Mouse (Mus musculus): ENCODE measurements at regions not wholly inside any gene's neighbourhood (a gene's known extent, or its start where the extent isn't known, plus 50 kb on each side); places are given as distances from the start of the nearest gene placed in this dataset.

DNA sequence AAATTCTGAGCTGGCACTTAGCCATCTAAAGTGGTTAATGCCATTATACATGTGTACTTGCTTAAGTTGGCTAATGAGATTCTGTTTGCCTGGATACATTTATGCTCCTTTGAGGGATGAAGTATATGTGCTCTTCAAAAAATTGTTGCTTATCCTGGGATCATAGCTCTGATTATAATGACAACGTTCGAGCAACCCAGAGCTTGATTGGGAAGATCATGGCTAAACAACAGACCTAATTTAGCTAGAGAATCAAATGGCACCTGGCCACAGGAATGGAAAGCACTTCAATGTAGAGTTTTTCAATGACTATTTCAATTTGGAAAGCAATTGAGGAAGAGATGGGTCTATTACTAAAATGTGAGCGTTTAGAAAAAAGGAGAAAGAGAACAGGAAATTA is 553.7 kb upstream of the Frg1 start:
- H3K9ac ChIP-seq (ENCODE audit: low read depth, low read length), result no peak overlapping the region
- no peaks in the 10 kb centered on the region for H3K9me3 ChIP-seq (ENCODE audit: control insufficient read depth, low read length)
- H3K36me3 ChIP-seq (ENCODE audit: control insufficient read depth, insufficient read depth, low read length), result no peaks in the 10 kb centered on the region
- H3K27me3 ChIP-seq (replicated peaks; ENCODE audit: control insufficient read depth, insufficient read depth, low read length), result no peaks in the 10 kb centered on the region
- no peak overlapping the region for H3K27ac ChIP-seq (ENCODE audit: low read depth, low read length)
- WGBS, result 89% methylated on average over 3 of the region's 3 CpGs
- no peaks in the 10 kb centered on the region for H3K4me1 ChIP-seq (replicated peaks; ENCODE audit: control insufficient read depth, insufficient read depth, low read length)
- no peak overlapping the region for H3K4me2 ChIP-seq
- DNase-seq (ENCODE audit: low spot score) (no peak), ATAC-seq (replicated peaks; ENCODE audit: low FRiP score) (no peak)
- H3K4me3 ChIP-seq (ENCODE audit: low read depth, low read length), result no peak overlapping the region

GRCm38 (mm10) chr8:41969408-41969807 is 552.5 kb upstream of the Frg1 start:
- ATAC-seq (replicated peaks; ENCODE audit: low FRiP score) (no peak), DNase-seq (ENCODE audit: low spot score) (no peak)
- no peaks in the 10 kb centered on the region for H3K9me3 ChIP-seq (ENCODE audit: control insufficient read depth, low read length)
- H3K36me3 ChIP-seq (ENCODE audit: control insufficient read depth, insufficient read depth, low read length), result no peaks in the 10 kb centered on the region
- H3K27me3 ChIP-seq (replicated peaks; ENCODE audit: control insufficient read depth, insufficient read depth, low read length), result no peaks in the 10 kb centered on the region
- no peak overlapping the region for H3K4me3 ChIP-seq (ENCODE audit: low read depth, low read length)
- no peaks in the 10 kb centered on the region for H3K4me1 ChIP-seq (replicated peaks; ENCODE audit: control insufficient read depth, insufficient read depth, low read length)
- no peak overlapping the region for H3K27ac ChIP-seq (ENCODE audit: low read depth, low read length)
- 85% methylated on average over 3 of the region's 3 CpGs for WGBS
- no peak overlapping the region for H3K4me2 ChIP-seq
- H3K9ac ChIP-seq (ENCODE audit: low read depth, low read length), result no peak overlapping the region

GRCm38 (mm10) chr8:41964088-41964487 is 547.2 kb upstream of the Frg1 start:
- Histone ChIP-seq H3K36me3 (ENCODE audit: control insufficient read depth, insufficient read depth, low read length) (no peaks in the 10 kb centered on the region), H3K27ac (ENCODE audit: low read depth, low read length) (no peak overlapping the region), H3K4me1 (replicated peaks; ENCODE audit: control insufficient read depth, insufficient read depth, low read length) (no peaks in the 10 kb centered on the region), H3K4me2 (no peak overlapping the region), H3K27me3 (replicated peaks; ENCODE audit: control insufficient read depth, insufficient read depth, low read length) (no peaks in the 10 kb centered on the region), H3K9ac (ENCODE audit: low read depth, low read length) (no peak overlapping the region), H3K9me3 (ENCODE audit: control insufficient read depth, low read length) (no peaks in the 10 kb centered on the region), H3K4me3 (ENCODE audit: low read depth, low read length) (no peak overlapping the region)
- ATAC-seq (replicated peaks; ENCODE audit: low FRiP score) (no peak), DNase-seq (ENCODE audit: low spot score) (no peak)

- Histone ChIP-seq H3K36me3 (ENCODE audit: control insufficient read depth, insufficient read depth, low read length) (no peaks in the 10 kb centered on the region), H3K4me3 (ENCODE audit: low read depth, low read length) (no peak overlapping the region), H3K4me2 (no peak overlapping the region), H3K9ac (ENCODE audit: low read depth, low read length) (no peak overlapping the region), H3K9me3 (ENCODE audit: control insufficient read depth, low read length) (no peaks in the 10 kb centered on the region), H3K27me3 (replicated peaks; ENCODE audit: control insufficient read depth, insufficient read depth, low read length) (no peaks in the 10 kb centered on the region), H3K27ac (ENCODE audit: low read depth, low read length) (no peak overlapping the region), H3K4me1 (replicated peaks; ENCODE audit: control insufficient read depth, insufficient read depth, low read length) (no peaks in the 10 kb centered on the region)
- ATAC-seq (replicated peaks; ENCODE audit: low FRiP score) (no peak), DNase-seq (ENCODE audit: low spot score) (no peak)
- WGBS, result 82% methylated on average over 1 of the region's 1 CpGs
Observed at GRCm38 (mm10) chr8:41956878-41957277, 540.0 kb upstream of the Frg1 start.

DNA sequence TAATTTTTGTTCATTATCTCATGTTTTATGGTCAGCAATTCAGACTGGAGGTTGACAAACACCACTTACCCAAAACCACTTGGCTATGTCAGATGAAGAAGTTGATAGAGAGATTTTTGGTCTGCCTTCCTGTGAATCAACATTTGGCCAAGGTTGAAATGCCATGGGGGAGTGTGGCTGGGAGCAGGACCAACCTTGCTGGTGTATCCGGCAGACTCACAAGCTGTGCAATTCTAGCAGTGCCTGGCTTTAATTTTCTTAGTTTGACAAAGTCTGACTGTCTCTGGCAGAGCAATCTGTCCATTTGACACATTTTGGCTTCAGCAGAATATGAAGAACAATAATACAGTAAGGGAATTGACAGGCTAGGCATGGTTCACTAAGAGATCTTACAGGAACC is 533.9 kb upstream of the Frg1 start:
- H3K4me1 ChIP-seq (replicated peaks; ENCODE audit: control insufficient read depth, insufficient read depth, low read length), result no peaks in the 10 kb centered on the region
- no peak overlapping the region for H3K27ac ChIP-seq (ENCODE audit: low read depth, low read length)
- no peaks in the 10 kb centered on the region for H3K9me3 ChIP-seq (ENCODE audit: control insufficient read depth, low read length)
- no peaks in the 10 kb centered on the region for H3K27me3 ChIP-seq (replicated peaks; ENCODE audit: control insufficient read depth, insufficient read depth, low read length)
- WGBS, result 67% methylated on average over 1 of the region's 1 CpGs
- H3K36me3 ChIP-seq (ENCODE audit: control insufficient read depth, insufficient read depth, low read length), result no peaks in the 10 kb centered on the region
- no peak overlapping the region for H3K4me2 ChIP-seq
- no peak overlapping the region for H3K9ac ChIP-seq (ENCODE audit: low read depth, low read length)
- ATAC-seq (replicated peaks; ENCODE audit: low FRiP score) (no peak), DNase-seq (ENCODE audit: low spot score) (no peak)
- no peak overlapping the region for H3K4me3 ChIP-seq (ENCODE audit: low read depth, low read length)

DNA sequence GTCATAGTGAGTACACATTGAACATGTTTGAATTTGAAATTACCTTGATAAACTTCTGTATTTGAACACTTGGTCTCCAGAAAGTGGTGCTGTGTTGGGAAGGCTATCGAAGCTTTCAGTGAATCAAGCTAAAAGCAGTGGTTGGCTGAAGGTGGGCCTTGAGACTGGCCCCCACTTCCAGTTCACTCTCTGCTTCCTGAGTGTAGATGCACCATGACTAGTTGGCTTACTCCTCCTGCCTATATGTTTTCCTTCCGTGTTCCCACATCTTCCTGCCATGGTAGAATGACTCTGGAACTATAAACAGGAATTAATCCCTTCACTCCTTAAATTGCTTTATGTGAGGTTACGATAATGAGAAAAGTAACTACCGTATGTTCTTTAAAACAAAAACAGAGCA is 522.4 kb upstream of the Frg1 start:
- WGBS, result 79% methylated on average over 4 of the region's 4 CpGs
- ATAC-seq (replicated peaks; ENCODE audit: low FRiP score), result no peak
- H3K9ac ChIP-seq (ENCODE audit: low read depth, low read length), result no peak overlapping the region

DNA sequence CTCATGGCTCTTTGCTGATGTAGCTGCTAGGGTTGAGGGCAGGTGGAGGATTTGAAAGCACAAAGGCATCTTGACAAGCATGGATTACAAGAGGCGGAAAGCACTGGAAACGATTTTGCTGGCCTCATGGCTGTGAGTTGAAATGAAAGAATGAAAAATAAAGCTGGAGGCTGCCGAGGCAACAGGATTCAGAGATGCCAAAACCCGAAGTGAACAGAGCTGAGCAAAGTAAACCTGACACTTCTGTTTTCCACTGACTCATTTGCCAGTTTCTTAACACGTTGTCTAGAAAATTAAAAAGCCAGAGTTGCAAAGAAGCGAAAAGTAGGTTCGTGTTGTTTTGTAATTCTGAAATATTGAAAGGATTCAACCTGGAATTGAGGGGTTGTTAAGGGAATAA is 504.2 kb upstream of the Frg1 start:
- Histone ChIP-seq H3K36me3 (ENCODE audit: control insufficient read depth, insufficient read depth, low read length) (no peaks in the 10 kb centered on the region), H3K9me3 (ENCODE audit: control insufficient read depth, low read length) (no peaks in the 10 kb centered on the region), H3K9ac (ENCODE audit: low read depth, low read length) (no peak overlapping the region), H3K4me3 (ENCODE audit: low read depth, low read length) (no peak overlapping the region), H3K4me1 (replicated peaks; ENCODE audit: control insufficient read depth, insufficient read depth, low read length) (no peaks in the 10 kb centered on the region), H3K27me3 (replicated peaks; ENCODE audit: control insufficient read depth, insufficient read depth, low read length) (no peaks in the 10 kb centered on the region), H3K27ac (ENCODE audit: low read depth, low read length) (no peak overlapping the region), H3K4me2 (no peak overlapping the region)
- 80% methylated on average over 7 of the region's 7 CpGs for WGBS
- DNase-seq (ENCODE audit: low spot score), result no peak
- ATAC-seq (replicated peaks; ENCODE audit: low FRiP score), result no peak

More for the DNA sequence above, 522.4 kb upstream of the Frg1 start:
- H3K27me3 ChIP-seq (replicated peaks; ENCODE audit: control insufficient read depth, insufficient read depth, low read length), result no peaks in the 10 kb centered on the region
- H3K4me2 ChIP-seq, result no peak overlapping the region
- DNase-seq (ENCODE audit: low spot score), result no peak
- no peaks in the 10 kb centered on the region for H3K4me1 ChIP-seq (replicated peaks; ENCODE audit: control insufficient read depth, insufficient read depth, low read length)
- H3K9me3 ChIP-seq (ENCODE audit: control insufficient read depth, low read length), result no peaks in the 10 kb centered on the region
- H3K36me3 ChIP-seq (ENCODE audit: control insufficient read depth, insufficient read depth, low read length), result no peaks in the 10 kb centered on the region
- H3K4me3 ChIP-seq (ENCODE audit: low read depth, low read length), result no peak overlapping the region
- no peak overlapping the region for H3K27ac ChIP-seq (ENCODE audit: low read depth, low read length)

DNA sequence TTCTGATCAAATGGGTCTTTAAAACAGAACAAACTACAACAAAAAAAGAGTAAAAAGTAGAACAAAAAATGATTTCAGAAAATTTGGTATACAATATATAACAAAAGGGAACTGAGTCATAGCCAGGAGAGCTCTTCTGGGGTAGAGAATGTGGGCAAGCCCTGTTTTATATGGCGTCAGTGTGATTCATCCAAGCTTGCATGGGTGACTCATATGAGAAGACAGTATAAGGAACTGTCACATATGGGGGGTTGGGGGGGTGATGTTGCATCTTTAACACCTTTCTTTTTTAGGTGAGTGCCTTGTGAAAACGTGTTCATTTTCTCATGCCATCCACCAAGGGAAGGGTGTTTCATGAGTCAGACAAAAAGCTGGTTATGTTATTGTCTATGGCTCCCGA is 503.7 kb upstream of the Frg1 start:
- Histone ChIP-seq H3K9ac (ENCODE audit: low read depth, low read length) (no peak overlapping the region), H3K4me3 (ENCODE audit: low read depth, low read length) (no peak overlapping the region), H3K4me2 (no peak overlapping the region), H3K4me1 (replicated peaks; ENCODE audit: control insufficient read depth, insufficient read depth, low read length) (no peaks in the 10 kb centered on the region), H3K27me3 (replicated peaks; ENCODE audit: control insufficient read depth, insufficient read depth, low read length) (no peaks in the 10 kb centered on the region), H3K9me3 (ENCODE audit: control insufficient read depth, low read length) (no peaks in the 10 kb centered on the region), H3K36me3 (ENCODE audit: control insufficient read depth, insufficient read depth, low read length) (no peaks in the 10 kb centered on the region), H3K27ac (ENCODE audit: low read depth, low read length) (no peak overlapping the region)
- ATAC-seq (replicated peaks; ENCODE audit: low FRiP score) (no peak), DNase-seq (ENCODE audit: low spot score) (no peak)
- WGBS, result 85% methylated on average over 3 of the region's 3 CpGs

DNA sequence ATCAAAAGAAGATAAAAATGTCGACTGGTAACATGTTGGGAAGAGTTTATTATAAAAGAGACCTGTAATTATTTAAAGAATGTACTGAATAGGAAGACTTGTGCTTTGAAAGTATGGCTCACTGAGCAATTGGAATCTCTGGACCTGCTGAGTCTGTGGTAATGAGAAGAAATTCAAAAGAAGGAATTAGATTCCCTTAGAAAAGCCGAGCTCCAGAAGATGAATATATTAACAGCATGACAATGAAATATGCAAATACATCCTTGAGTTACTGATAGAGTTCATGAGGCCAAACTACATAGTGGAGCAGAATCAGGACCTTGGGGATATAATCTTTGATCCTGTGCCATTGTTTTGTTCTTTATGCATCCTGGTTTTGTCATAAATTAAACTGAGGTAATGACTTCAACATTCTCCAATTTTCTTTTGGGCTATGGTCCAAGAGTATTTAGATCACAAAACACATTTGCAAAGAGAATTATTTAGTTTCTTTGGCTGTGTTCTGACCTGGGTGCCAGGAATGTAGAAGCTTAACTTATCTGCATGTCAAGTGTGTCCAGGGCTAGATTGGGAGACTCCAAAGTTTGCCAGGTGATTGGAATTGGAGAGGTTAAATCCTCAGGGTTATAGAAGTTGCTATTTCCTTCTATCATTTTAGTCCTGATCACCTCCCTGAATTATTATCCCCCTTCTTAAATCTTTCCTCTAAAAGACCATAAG is 461.3 kb upstream of the Frg1 start:
- 63% methylated on average over 2 of the region's 2 CpGs for WGBS
- H3K9me3 ChIP-seq (ENCODE audit: control insufficient read depth, low read length), result no peaks in the 10 kb centered on the region
- H3K9ac ChIP-seq (ENCODE audit: low read depth, low read length), result no peak overlapping the region
- H3K4me2 ChIP-seq, result no peak overlapping the region
- H3K4me1 ChIP-seq (replicated peaks; ENCODE audit: control insufficient read depth, insufficient read depth, low read length), result no peaks in the 10 kb centered on the region
- H3K27ac ChIP-seq (ENCODE audit: low read depth, low read length), result no peak overlapping the region
- H3K36me3 ChIP-seq (ENCODE audit: control insufficient read depth, insufficient read depth, low read length), result no peaks in the 10 kb centered on the region
- H3K27me3 ChIP-seq (replicated peaks; ENCODE audit: control insufficient read depth, insufficient read depth, low read length), result no peaks in the 10 kb centered on the region
- no peak overlapping the region for H3K4me3 ChIP-seq (ENCODE audit: low read depth, low read length)
- no peak for ATAC-seq (replicated peaks; ENCODE audit: low FRiP score)
- no peak for DNase-seq (ENCODE audit: low spot score)
